Mouse (Mus musculus) spleen, postnatal 10 days (tissue): ENCODE results near the gene Msi1.

ENCODE experiments used
- DNase-seq, 2 experiments: peaks; one replicate each; pipeline ENCODE4 v3.0.0; 2021 to 2022; ENCODE audit warnings: low spot score in 2 of 2

The Msi1 gene

DNA sequence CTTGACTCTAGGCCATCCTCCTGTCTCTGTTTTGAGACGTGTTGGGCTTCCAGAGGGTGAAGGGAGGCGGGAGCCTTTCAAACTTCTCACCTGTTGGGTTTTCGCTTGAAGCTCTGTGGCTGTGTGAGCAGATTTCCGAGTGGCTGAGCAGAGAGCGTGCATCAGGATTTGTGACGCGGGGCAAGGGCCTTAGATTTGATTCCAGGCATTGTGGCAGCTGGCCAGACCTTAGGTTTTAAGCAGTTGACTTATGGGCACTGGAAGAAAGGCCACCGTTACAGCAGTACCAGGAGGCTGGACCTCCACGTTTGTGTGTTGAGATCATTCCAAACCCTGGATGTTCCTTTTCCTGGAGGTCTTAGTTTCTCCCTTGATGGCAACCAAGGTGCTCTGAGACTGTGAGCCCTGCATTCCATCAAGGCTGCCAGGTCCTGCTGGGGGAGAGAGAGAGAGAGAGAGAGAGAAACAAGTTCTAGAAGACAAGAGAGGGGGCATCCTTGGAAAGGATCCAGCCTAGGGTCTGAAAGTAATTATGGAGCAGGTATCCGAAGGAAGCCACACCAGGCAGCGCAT lies 5.0 kb downstream of the Msi1 start:
- no peak for DNase-seq

GRCm38 (mm10) chr5:115434853-115435754 lies 5.7 kb downstream of the Msi1 start:
- no peak for DNase-seq

GRCm38 (mm10) chr5:115435755-115436379 lies 6.5 kb downstream of the Msi1 start:
- no peak for DNase-seq

- DNase-seq = no peak
Observed at GRCm38 (mm10) chr5:115436421-115437124, 7.2 kb downstream of the Msi1 start.

DNA sequence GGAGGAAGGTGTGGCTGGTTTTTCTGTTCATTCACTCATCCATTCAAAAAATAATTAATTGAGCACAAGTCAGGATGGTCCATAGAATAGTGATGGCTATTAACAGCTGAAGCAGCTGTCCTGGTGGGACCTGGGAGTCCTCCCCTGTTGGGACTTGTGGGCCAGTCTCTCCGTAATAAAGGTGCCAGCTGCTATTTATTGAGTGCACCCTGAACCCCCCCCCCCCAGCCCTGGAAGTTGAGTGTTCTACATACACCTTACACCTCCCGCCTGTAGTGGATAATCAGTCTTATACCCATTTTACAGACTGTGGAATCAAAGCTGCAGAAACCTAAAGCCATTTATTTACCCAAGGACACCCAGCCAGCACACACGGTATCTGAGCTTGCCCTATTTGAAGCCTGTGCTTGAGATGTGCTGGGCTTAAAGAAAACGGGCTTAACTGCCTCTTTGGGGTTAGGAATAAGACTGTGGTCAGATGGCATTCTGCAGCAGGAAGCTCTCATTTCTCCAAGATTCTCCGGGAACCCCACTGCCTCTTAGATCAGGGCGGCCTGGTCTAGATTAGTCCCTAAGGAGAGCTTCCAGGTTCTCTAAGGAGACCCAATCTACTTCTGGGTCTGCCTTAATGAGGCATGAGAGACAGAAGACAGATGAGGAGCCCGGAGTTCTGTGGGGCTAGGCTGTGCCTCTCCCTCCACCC lies 8.0 kb downstream of the Msi1 start:
- no peak for DNase-seq

- no peak for DNase-seq
Observed at GRCm38 (mm10) chr5:115437945-115438315, 8.5 kb downstream of the Msi1 start.

GRCm38 (mm10) chr5:115438667-115439066 lies 9.3 kb downstream of the Msi1 start:
- DNase-seq = no peak

DNA sequence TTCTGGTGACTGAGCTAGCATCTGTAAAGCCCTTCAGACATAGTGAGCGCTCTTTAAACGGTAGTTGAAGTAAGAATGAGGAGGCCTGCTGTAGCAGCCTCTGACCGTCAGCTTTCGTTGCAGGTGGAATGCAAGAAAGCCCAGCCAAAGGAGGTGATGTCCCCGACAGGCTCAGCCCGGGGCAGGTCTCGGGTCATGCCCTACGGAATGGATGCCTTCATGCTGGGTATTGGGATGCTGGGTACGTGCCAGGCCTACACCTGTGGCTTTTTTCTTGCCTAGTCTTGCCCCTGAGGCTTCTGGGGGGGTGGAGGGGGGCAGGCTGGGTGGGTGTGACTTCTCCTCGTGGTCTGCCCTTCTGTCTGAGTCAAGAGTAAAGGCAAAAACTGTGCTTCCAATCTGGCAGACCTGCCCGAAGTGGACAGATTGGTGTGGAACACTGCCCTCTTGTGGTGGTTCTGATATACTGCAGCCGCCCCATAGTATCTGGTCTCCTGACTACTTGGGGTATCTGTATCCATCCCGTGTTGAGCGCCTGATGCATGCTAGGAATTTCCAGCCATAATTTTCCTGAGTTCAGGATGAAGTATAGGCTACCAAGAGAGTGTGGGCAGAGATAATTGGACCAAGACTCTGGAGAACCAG lies 11.9 kb downstream of the Msi1 start:
- peak; percentile 45 to 73 for DNase-seq

- DNase-seq = peak; percentile 11 to 50
Observed at GRCm38 (mm10) chr5:115442663-115443062, 13.3 kb downstream of the Msi1 start.

DNA sequence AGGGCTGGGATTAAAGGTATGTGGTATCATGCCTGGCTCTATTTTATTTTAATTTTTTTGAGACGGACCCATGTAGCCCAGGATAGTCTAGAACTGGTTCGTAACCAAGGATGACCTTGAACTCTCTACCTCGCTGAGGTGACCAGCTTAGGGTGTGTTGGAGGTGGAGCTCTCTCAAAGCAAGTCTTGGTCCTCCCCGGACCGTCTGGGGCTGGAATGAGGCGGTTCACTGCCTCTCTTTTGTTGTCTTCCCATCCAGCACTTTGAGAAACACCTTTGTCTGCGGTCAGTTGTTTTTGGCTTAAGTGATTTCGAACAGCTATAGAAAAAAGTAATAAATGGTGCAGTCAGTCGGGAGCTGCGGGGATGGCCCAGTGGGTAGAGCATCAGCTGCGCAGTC lies 14.7 kb downstream of the Msi1 start:
- DNase-seq = no peak

- DNase-seq = no peak
Observed at GRCm38 (mm10) chr5:115447108-115447507, 17.7 kb downstream of the Msi1 start.

GRCm38 (mm10) chr5:115449247-115449646 lies 19.8 kb downstream of the Msi1 start:
- DNase-seq = no peak

DNA sequence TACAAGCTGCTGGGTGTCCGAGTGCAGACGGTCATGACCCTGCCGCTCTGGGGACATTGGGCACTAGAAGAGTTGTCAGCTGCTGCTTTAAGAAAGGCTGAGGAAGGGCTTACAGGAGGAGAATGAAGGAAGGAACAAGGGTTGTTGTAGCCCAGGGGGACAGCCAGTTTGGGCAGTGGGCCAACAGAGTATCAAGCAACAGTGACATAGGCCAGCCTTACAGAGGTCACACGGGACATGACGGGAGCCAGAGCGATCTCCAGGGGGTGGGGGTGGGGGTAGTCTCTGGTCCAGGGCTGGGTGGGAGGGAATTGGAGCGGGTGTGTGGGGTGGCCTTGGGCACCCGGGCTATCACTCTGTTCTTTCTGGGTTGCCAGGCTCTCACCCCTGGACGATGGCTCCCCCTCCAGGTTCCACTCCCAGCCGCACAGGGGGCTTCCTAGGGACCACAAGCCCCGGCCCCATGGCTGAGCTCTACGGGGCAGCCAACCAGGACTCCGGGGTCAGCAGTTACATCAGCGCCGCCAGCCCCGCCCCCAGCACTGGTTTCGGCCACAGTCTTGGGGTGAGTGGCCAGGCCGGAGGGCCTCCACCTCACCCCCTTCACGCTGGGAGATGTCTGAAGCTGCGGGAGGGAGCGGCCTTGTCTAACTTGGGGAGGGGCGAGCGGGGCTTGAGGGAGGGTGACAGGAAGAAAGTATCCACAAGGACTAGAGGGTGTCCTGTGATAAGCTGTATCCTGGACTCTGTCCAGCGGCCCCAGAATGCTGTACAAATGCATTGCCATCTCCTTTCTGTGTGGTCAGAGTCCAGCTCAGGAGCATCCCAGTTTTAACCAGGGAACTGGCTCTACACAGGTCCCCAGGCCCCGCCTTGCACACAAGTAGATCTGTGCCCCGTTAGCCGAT lies 21.3 kb downstream of the Msi1 start:
- DNase-seq = no peak

GRCm38 (mm10) chr5:115454422-115455090 lies 25.2 kb downstream of the Msi1 start:
- DNase-seq = no peak

DNA sequence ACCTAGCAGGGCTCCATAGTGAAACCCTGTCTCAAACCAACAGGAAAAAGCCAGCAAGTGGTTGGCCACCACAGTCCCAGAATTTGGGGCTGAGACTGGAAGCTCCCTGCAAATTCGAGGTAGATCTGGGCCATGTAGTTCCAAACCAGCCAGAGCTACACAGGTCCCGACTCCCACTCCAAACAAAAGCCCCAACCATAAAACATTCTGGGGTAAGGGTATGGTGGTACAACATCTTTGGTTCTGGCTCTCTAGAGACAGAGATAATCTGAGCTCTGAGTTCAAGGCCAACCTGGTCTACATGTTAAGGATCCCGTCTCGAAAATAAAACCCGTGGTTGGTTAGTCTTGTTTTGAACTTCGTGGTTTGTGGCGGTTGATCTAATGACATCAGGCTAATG lies 26.4 kb downstream of the Msi1 start:
- no peak for DNase-seq

GRCm38 (mm10) chr5:115458918-115459317 lies 29.5 kb downstream of the Msi1 start:
- no peak for DNase-seq

DNA sequence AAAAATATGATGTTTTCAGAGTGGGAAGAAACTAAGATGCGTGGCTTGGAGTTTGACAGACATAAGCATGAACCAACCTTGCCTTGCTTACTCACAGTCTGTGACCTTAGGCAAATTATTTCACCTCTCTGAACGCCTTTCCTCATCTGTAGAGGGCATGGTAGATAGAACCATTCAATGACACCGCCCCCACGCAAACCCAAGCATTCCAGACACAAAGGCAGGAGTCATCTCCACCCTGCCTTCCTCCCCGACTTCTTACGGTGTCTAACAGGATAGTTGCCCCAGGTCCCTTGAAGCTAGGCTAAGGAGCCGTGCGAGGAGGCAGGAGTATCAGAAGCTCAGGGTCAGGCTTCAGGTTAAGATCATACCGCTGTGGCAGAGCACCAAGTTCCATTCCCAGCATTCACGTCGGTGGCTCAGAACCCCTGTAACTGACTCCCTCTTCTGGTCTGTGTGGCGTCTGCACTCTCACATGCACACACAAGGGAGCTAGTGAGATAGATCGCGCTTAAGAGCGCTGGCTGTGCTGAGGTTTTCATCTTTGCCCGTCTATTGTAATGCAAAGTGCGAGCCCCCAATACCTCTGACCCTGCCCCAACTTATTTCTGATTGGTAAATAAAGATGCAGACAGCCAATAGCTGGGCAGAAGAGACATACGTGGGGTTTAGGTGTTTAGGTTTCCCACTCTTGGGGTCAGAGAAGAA lies 35.2 kb downstream of the Msi1 start:
- DNase-seq = no peak

GRCm38 (mm10) chr5:115465642-115466420 lies 36.4 kb downstream of the Msi1 start, which contains the start of gene Pla2g1b:
TSS of gene Pla2g1b (plus strand) at chr5:115466262.
- DNase-seq = no peak
